Mouse (Mus musculus) brown adipose tissue, adult 24 weeks (tissue): ENCODE measurements around the gene Isoc2a. TPM values are rescaled to one million over a fixed set of nuclear protein-coding genes. Genes with fewer than 3 reads are reported as not detected.

ENCODE experiments used
- H3K27ac ChIP-seq: fragments of 200-500 bp; replicated peaks from 2 replicates; pipeline ENCODE4 v1.5.1; 2012; ENCODE audit warnings: low read depth, mild to moderate bottlenecking, low read length
- H3K4me1 ChIP-seq: fragments of 200-500 bp; 2 replicates; pipeline ENCODE4 v1.6.1; 2012; ENCODE audit warnings: low read length, mixed read lengths; ENCODE audit not compliant: control insufficient read depth, insufficient read depth, insufficient read length
- H3K4me3 ChIP-seq: fragments of 200-500 bp; 2 replicates; pipeline ENCODE4 v1.5.1; 2012; ENCODE audit warnings: low read depth, mild to moderate bottlenecking, low read length, moderate library complexity; ENCODE audit not compliant: insufficient read depth
- polyA plus RNA-seq: library from polyadenylated mRNA; stranded (reverse); fragments of >200 nt; gene quantifications from 2 replicates; pipeline ENCODE4 v1.2.4, GENCODE M21; 2012; ENCODE audit not compliant: missing spikeins, insufficient read depth, insufficient read length

Gene Isoc2a
- polyA plus RNA-seq, 1 experiment: 55.3 TPM

- Histone ChIP-seq H3K4me1 (peaks cover 12% of the 10 kb centered on the region), H3K27ac (no peak overlapping the region), H3K4me3 (0 out of 2 replicates have a peak overlapping the region, but pooled peaks have one; percentile 32)
Measured at GRCm38 (mm10) chr7:4928323-4928722, 51.4 kb downstream of the Isoc2a start.

- no peaks in the 10 kb centered on the region for H3K4me1 ChIP-seq
- no peak overlapping the region for H3K4me3 ChIP-seq
- H3K27ac ChIP-seq: no peak overlapping the region
Measured at GRCm38 (mm10) chr7:4933103-4933502, 56.1 kb downstream of the Isoc2a start.

GRCm38 (mm10) chr7:4934160-4934914 is 57.4 kb downstream of the Isoc2a start:
- Histone ChIP-seq H3K4me1 (no peaks in the 10 kb centered on the region), H3K4me3 (no peak overlapping the region)

GRCm38 (mm10) chr7:4936832-4937231 is 59.9 kb downstream of the Isoc2a start:
- no peaks in the 10 kb centered on the region for H3K4me1 ChIP-seq
- H3K27ac ChIP-seq: no peak overlapping the region
- H3K4me3 ChIP-seq: no peak overlapping the region

More at GRCm38 (mm10) chr7:4934160-4934914, 57.4 kb downstream of the Isoc2a start:
- no peak overlapping the region for H3K27ac ChIP-seq

- no peak overlapping the region for H3K4me3 ChIP-seq
- no peaks in the 10 kb centered on the region for H3K4me1 ChIP-seq
- H3K27ac ChIP-seq: no peak overlapping the region
Measured at GRCm38 (mm10) chr7:4937392-4937791, 60.4 kb downstream of the Isoc2a start.

GRCm38 (mm10) chr7:4938456-4938855 is 61.5 kb downstream of the Isoc2a start:
- no peaks in the 10 kb centered on the region for H3K4me1 ChIP-seq
- H3K4me3 ChIP-seq: no peak overlapping the region
- H3K27ac ChIP-seq: no peak overlapping the region

- Histone ChIP-seq H3K27ac (no peak overlapping the region), H3K4me1 (no peaks in the 10 kb centered on the region), H3K4me3 (no peak overlapping the region)
Measured at GRCm38 (mm10) chr7:4940068-4940479, 63.1 kb downstream of the Isoc2a start.

GRCm38 (mm10) chr7:4942673-4943072 is 65.7 kb downstream of the Isoc2a start:
- Histone ChIP-seq H3K27ac (no peak overlapping the region), H3K4me3 (no peak overlapping the region), H3K4me1 (no peaks in the 10 kb centered on the region)

GRCm38 (mm10) chr7:4943223-4943815 is 66.4 kb downstream of the Isoc2a start:
- peak overlapping the region; percentile 55 for H3K27ac ChIP-seq
- no peaks in the 10 kb centered on the region for H3K4me1 ChIP-seq
- H3K4me3 ChIP-seq: peak overlapping the region; percentile 56

Other genes with a start within 250 kb of the Isoc2a start
- gene Tmem86b, start 245.7 kb upstream of the Isoc2a start, polyA plus RNA-seq: 1.0 and 2.2 TPM in 2 replicates
- 31.0 and 46.4 TPM in 2 replicates for gene Ppp6r1, start 218.1 kb upstream of the Isoc2a start, polyA plus RNA-seq
- 21.7 and 23.6 TPM in 2 replicates for gene Hspbp1, start 192.1 kb upstream of the Isoc2a start, polyA plus RNA-seq
- 0.63 TPM in 2 replicates for gene Brsk1, start 186.5 kb upstream of the Isoc2a start, polyA plus RNA-seq
- gene Tmem150b, start 151.9 kb upstream of the Isoc2a start, polyA plus RNA-seq: not detected in 2 replicates
- gene Kmt5c, start 137.0 kb upstream of the Isoc2a start, polyA plus RNA-seq: 20.0 and 25.7 TPM in 2 replicates
- gene Cox6b2, start 124.1 kb upstream of the Isoc2a start, polyA plus RNA-seq: 7.9 and 17.6 TPM in 2 replicates
- not detected in 2 replicates for gene Fam71e2, start 105.9 kb upstream of the Isoc2a start, polyA plus RNA-seq
- gene Il11, start 94.3 kb upstream of the Isoc2a start, polyA plus RNA-seq: not detected in 2 replicates
- not detected in 2 replicates for gene Tmem190, start 94.2 kb upstream of the Isoc2a start, polyA plus RNA-seq
- 17.0 and 23.3 TPM in 2 replicates for gene Tmem238, start 87.5 kb upstream of the Isoc2a start, polyA plus RNA-seq
- gene Rpl28, start 84.3 kb upstream of the Isoc2a start, polyA plus RNA-seq: 347 and 411 TPM in 2 replicates
- gene Ube2s, start 64.6 kb upstream of the Isoc2a start, polyA plus RNA-seq: 64.5 and 67.8 TPM in 2 replicates
- 0.40 and 0.42 TPM in 2 replicates for gene Shisa7, start 32.5 kb upstream of the Isoc2a start, polyA plus RNA-seq
- gene Isoc2b, start 6.9 kb upstream of the Isoc2a start, polyA plus RNA-seq: 19.1 and 36.2 TPM in 2 replicates
- not detected in 2 replicates for gene Gm36210, start 29.4 kb downstream of the Isoc2a start, polyA plus RNA-seq
- gene Zfp628, start 38.1 kb downstream of the Isoc2a start, polyA plus RNA-seq: 3.2 and 3.4 TPM in 2 replicates
- gene Nat14, start 44.9 kb downstream of the Isoc2a start, polyA plus RNA-seq: 1.8 TPM in 1 of 2 replicates, not detected in the other
- 4.9 and 5.5 TPM in 2 replicates for gene Ssc5d, start 48.6 kb downstream of the Isoc2a start, polyA plus RNA-seq
- 5.4 and 8.1 TPM in 2 replicates for gene Sbk2, start 87.3 kb downstream of the Isoc2a start, polyA plus RNA-seq
- 0.75 TPM in 1 of 2 replicates, not detected in the other for gene Sbk3, start 94.0 kb downstream of the Isoc2a start, polyA plus RNA-seq
- 5.3 and 6.3 TPM in 2 replicates for gene Zfp579, start 119.0 kb downstream of the Isoc2a start, polyA plus RNA-seq
- 12.4 and 19.4 TPM in 2 replicates for gene Zfp524, start 137.3 kb downstream of the Isoc2a start, polyA plus RNA-seq
- gene Fiz1, start 137.5 kb downstream of the Isoc2a start, polyA plus RNA-seq: 10.5 and 11.9 TPM in 2 replicates
- gene Gm44973, start 138.3 kb downstream of the Isoc2a start, polyA plus RNA-seq: not detected in 2 replicates
- 7.5 and 10.9 TPM in 2 replicates for gene Zfp865, start 143.2 kb downstream of the Isoc2a start, polyA plus RNA-seq
- gene Ccdc106, start 143.4 kb downstream of the Isoc2a start, polyA plus RNA-seq: not detected in 2 replicates
- gene 4632433K11Rik, start 157.0 kb downstream of the Isoc2a start, polyA plus RNA-seq: not detected in 2 replicates
- gene Zfp784, start 161.3 kb downstream of the Isoc2a start, polyA plus RNA-seq: 1.2 and 1.9 TPM in 2 replicates
- 4.4 and 5.6 TPM in 2 replicates for gene Zfp580, start 174.4 kb downstream of the Isoc2a start, polyA plus RNA-seq
- gene U2af2, start 185.0 kb downstream of the Isoc2a start, polyA plus RNA-seq: 44.6 and 58.8 TPM in 2 replicates
- gene Epn1, start 203.1 kb downstream of the Isoc2a start, polyA plus RNA-seq: 66.5 and 69.5 TPM in 2 replicates
- gene Rfpl4, start 239.8 kb downstream of the Isoc2a start, polyA plus RNA-seq: not detected in 2 replicates
- gene Rasl2-9, start 248.8 kb downstream of the Isoc2a start, polyA plus RNA-seq: 7.6 and 8.1 TPM in 2 replicates